Mouse (Mus musculus) G1E (cell line): ENCODE results near the gene Lrig1.

ENCODE experiments used
- CTCF ChIP-seq: IDR thresholded peaks from 2 replicates; pipeline ENCODE4 v1.5.1; 2012; ENCODE audit warnings: low read depth, low read length, inconsistent platforms, mixed read lengths
- GATA1 ChIP-seq: IDR thresholded peaks from 2 replicates; pipeline ENCODE4 v1.6.1; 2012; ENCODE audit warnings: borderline replicate concordance, low read length, inconsistent platforms, mixed read lengths
- GATA2 ChIP-seq: IDR thresholded peaks from 2 replicates; pipeline ENCODE4 v1.6.1; 2012; ENCODE audit warnings: low read depth, low read length, inconsistent platforms, borderline replicate concordance
- POLR2AphosphoS5 ChIP-seq: IDR thresholded peaks from 2 replicates; pipeline ENCODE4 v1.6.1; 2012; ENCODE audit warnings: low read depth, low read length, inconsistent platforms; ENCODE audit not compliant: insufficient replicate concordance
- TAL1 ChIP-seq: conservative IDR thresholded peaks from 2 replicates; pipeline ENCODE4 v1.6.1; 2012; ENCODE audit warnings: low read depth, low read length, inconsistent platforms, mixed read lengths

- TF ChIP-seq CTCF (no peak), POLR2AphosphoS5 (no peak), GATA1 (no peak), TAL1 (no peak), GATA2 (no peak)
These were observed 115.7 kb downstream of the Lrig1 start for GRCm38 (mm10) chr6:94584147-94584695.
